Mouse (Mus musculus) C2C12 (cell line): ENCODE measurements around the gene Mxd1.

Source experiments
- CTCF ChIP-seq: IDR thresholded peaks from one replicate; pipeline ENCODE4 v1.5.1; 2011; ENCODE audit not compliant: control insufficient read depth, insufficient read depth, insufficient read length
- MAX ChIP-seq: IDR thresholded peaks from one replicate; pipeline ENCODE4 v1.6.1; 2011; ENCODE audit warnings: mild to moderate bottlenecking, control low read depth

DNA sequence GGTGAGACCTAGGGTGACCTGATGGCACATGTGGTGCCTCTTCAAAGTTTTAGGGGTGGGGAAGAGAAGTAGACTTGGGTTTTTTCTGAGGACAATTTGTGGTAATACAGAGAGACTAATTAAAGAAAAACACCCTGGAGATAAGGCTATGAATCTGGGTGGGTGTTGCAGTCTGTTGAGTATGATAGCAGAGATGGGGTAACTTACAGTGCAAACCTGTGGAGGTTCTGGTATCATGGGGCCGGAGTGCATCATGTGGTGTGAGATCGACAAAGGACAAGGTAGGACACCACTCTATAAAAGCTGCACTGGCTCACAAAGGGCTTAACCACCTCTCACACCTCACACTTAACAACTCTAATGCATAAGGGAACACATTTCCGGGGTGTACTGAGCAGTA lies 20.7 kb upstream of the Mxd1 start:
- TF ChIP-seq CTCF (no peak), MAX (no peak)
